Mouse (Mus musculus) kidney, adult 9 months (tissue): ENCODE results near the gene Ndufa12.

ENCODE experiments used
- DNase-seq: peaks from one replicate; pipeline ENCODE4 v3.0.0; 2022

Ndufa12 gene

DNA sequence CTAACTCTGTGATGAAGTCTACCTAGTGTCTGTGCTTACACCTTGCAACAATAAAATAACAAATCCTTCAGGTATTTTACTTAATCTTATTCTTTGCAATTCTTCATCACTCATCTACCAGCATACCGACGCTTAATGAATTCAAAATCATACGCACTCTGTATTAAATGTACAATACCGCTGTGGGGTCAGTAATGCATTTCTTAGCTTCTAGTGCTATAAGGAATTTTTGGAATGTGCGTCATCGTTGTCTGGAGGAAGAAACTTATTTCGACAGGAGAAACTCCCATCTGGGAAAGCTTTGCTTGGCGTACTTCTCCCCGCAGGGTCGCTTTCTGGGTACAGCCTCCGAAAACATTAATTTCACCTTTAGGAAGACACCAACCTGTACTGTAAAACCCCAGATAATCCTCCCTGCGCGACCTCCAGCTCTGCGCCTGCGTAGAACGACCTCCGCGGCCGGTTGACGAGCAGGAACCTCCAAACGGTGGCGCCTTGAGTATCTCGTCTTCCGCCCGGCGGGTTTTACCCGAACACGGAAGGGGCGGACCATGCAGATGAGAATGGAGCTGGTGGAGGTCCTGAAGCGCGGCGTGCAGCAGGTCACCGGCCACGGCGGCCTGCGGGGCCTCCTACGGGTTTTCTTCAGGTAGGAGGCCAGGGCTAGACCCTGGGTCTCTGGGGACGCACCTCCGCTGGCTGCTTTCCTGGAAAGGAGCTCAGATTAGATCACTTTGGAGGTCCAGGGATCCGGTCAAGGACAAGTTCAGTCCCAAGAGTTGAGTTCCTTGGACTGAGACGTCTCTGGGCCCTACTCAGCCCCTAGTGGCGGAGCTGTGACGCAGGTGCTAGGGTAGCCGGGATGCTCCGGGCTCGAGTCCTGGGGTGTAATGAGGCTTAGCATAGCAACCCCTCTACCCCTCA lies at the start of gene Ndufa12:
Gene Ndufa12, plus strand, starts transcription at position 239 of the 924 bp plus-strand sequence.
- peak; percentile 97 for DNase-seq

DNA sequence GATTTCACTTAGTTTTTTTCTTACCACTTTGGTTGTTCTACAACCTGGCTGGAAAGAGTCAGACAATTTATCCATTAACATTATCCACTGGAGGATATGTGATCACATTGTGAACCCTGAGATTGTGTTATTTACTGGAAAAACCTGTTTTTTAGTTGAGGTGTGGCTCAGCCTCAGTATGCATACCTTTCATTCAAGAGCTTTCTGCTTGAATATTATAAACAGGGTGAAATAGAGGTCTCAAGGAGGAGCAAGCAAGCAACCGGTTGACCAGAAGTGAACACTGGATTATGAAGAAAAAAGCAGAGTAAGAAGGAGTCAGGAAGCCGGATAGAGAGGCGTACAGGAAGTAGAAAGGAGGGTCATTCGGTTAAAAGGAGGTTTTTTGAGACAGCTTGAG lies 47.0 kb upstream of the Ndufa12 start:
- no peak for DNase-seq

DNA sequence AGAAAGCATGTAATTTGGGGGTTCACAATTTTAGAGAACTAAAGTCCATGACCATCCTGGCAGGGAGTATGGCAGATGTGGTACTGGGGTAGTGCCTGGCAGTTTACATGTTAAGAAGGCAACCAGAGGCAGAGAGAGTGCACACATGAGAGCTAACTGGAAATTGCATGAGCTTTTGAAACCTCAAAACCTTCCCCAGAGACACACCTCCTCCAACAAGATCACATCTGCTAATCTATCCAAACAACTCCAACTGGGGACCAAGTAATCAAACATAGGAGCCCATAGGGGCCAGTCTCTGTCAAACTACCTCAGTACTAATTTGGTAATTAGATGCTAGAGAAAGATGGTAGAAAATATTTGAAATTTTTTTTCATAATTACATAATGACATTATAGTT lies 44.7 kb upstream of the Ndufa12 start:
- no peak for DNase-seq

DNA sequence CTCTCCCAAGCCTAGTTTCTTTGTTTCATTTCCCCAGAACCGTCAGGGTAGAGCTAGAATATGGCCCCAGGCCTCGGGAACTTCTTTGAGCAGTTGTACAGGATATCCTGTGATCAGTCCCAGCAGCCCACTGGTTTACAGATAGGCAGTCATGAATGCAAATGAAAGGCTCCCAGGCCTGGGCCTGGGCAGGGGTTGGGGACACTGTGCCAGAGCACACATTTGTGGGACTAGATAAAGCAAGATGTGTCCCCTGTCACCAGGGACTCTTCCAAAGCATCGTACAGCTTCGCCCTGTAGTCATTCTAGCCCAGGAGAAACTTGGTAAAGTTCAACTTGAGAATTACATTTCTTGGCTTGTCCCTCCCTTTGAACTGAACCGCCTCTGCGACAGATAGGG lies 39.6 kb upstream of the Ndufa12 start:
- DNase-seq, result no peak

GRCm38 (mm10) chr10:94159406-94159805 lies 39.1 kb upstream of the Ndufa12 start:
- DNase-seq, result no peak

- DNase-seq, result no peak
Observed at GRCm38 (mm10) chr10:94161051-94161765, 37.3 kb upstream of the Ndufa12 start.

DNA sequence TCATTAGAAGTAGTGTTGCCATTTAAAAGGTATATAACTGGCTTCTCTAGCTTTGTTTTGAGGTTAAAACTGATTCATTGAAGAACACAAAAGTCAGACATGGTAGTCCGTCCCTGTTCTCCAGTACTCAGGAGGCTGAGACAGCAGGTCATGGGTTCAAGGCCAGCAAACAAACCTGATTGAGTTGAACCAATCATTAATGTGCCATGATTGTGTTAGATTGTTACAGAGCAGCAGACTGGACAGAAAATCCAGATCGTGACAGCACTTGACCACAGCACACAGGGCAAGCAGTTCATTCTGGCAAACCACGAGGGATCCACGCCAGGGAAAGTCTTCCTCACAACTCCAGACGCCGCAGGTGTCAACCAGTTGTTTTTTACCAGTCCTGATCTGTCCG lies 36.5 kb upstream of the Ndufa12 start:
- DNase-seq, result no peak

GRCm38 (mm10) chr10:94164104-94164845 lies 34.2 kb upstream of the Ndufa12 start:
- DNase-seq, result no peak

GRCm38 (mm10) chr10:94165426-94165825 lies 33.1 kb upstream of the Ndufa12 start:
- no peak for DNase-seq

GRCm38 (mm10) chr10:94167051-94167750 lies 31.3 kb upstream of the Ndufa12 start:
- DNase-seq, result no peak

- peak; percentile 42 for DNase-seq
Observed at GRCm38 (mm10) chr10:94171440-94172130, 26.9 kb upstream of the Ndufa12 start.

- DNase-seq, result no peak
Observed at GRCm38 (mm10) chr10:94172137-94172536, 26.4 kb upstream of the Ndufa12 start.

GRCm38 (mm10) chr10:94172706-94173105 lies 25.8 kb upstream of the Ndufa12 start:
- no peak for DNase-seq

DNA sequence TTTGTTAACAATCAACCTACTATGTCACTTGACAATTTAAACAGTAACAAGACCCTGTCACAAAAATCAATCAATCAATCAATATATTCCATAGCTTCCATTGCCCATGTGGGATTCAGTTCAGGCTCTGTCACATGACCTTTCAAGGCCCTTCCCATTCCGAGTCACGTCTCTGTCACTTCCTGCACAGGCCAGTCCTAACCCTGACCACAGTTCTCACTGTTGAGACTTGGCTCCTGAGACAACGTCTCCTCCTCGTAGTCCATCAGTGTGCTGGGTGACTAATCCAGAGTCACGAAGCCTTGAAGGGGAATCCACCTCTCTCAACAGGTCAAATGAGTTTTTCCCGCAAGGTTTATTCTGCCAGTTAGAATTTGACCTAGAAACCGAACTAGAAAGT lies 23.9 kb upstream of the Ndufa12 start:
- DNase-seq, result no peak

GRCm38 (mm10) chr10:94183199-94183598 lies 15.3 kb upstream of the Ndufa12 start:
- no peak for DNase-seq

DNA sequence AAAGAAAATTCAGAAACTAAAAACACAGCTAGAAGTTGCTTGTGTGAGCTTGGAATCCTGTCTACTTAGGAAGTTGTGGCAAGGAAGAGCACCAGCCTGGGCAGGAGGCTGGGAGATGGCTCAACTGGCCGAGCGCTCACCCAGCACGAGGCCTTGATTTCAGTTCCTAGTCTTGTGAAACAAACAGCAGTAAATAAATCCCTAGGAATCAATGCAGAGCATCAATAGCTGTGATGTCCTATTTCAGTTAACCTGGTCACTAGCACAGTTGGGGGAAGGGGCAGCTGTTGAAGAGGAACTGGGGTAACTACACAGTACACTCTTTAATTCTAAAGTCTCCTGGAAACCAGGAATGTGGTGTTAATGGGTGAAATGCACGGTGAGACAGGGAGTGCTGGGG lies 6.5 kb downstream of the Ndufa12 start:
- DNase-seq, result no peak

DNA sequence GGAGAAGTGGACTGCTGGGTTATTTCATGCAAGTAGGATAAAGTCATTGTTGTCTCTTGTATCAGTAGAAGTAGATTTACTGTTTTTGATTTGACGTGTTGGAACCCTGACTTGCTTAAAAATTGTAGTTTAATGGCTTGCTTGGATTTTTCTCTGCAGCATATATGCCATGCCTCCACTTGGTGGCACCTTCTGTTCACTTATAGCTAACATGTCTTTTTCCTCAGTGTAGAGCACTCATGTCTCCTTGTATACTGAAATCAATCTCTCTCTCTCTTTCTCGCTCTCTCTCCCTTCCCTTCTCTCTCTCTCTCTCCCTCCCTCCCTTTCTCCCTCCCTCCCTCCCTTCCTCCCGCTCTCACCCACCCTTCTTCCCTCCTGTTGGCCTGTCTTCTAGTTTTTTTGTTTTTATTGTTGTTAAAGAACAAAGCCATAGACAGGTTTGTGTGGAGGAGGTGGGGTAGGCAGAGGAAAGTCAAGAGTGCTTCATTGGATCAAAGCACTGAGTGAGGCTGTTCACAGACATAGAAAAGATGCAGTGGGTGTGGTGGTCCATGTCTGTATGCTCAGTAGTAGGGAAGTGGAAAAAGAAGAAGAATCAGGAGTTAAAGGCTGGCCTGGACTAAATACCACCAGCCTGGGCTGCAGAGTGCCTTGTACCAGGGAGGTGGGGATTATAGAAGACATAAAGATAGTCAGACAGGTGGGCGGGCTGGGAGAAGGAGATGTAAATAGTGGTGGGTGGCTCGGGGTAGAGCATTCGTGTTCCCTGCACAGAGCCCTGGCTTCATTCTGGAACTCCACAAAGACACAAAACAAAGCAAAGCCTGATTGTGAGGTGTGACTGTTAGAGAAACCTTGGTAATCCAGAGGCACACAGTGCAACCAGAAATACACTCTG lies 12.4 kb downstream of the Ndufa12 start:
- DNase-seq, result no peak

GRCm38 (mm10) chr10:94211725-94212124 lies 13.2 kb downstream of the Ndufa12 start:
- DNase-seq, result peak; percentile 44

DNA sequence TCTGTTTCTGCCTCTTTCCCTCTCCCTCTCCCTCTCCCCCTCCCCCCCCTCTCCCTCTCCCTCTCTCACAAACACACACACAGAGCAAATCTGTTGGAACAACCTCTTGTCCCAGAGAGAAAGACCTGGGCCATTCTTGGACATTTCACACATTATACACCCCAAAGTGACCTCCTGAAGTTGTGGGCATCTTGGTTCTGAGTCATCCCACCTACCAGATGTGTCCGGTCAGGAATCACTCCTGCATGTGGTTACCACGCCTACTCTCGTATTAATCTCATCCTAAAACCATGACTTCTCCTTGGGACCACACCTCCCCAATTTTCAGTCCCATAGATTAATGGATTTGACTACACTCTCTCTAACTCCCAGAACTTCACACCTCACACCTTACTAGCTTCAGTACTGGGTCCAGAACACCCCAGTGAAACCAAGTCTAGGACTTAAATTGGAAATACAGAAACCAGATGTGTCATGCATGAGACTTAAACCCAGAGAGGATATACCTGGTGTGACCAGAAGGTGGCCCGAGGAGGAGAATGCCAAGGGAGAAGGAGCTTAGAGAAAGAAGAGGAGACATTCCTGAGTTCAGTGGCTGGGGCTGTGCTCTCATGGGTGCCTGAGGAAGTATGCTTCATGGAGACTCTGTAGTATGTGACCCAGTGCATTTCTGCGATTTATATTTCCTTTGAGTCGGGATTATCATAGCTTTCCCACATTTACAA lies 26.7 kb downstream of the Ndufa12 start:
- no peak for DNase-seq
